Mouse (Mus musculus) hindbrain, embryonic 14.5 days (tissue): ENCODE data around the gene Fam126a. TPM values are rescaled to one million over a fixed set of nuclear protein-coding genes. Genes with fewer than 3 reads are reported as not detected.

ENCODE experiments used
- ATAC-seq: fragments of 200-750 bp; cut with Nextera tagmentation; 2 replicates; pipeline ENCODE4 v1.8.0; 2017; ENCODE audit warnings: moderate number of reproducible peaks, mild to moderate bottlenecking, moderate TSS enrichment, moderate library complexity; ENCODE audit not compliant: low FRiP score
- DNase-seq: peaks from one replicate; pipeline ENCODE4 v3.0.0-alpha.2; 2015; ENCODE audit warnings: low spot score
- H3K27ac ChIP-seq: fragments of 300-500 bp; sonication (generic); 2 replicates; pipeline ENCODE4 v1.5.1; 2014; ENCODE audit warnings: mild to moderate bottlenecking, moderate library complexity
- H3K27me3 ChIP-seq: fragments of 300-500 bp; sonication (generic); 2 replicates; pipeline ENCODE4 v1.6.1; 2014; ENCODE audit warnings: mild to moderate bottlenecking, low read length, mixed read lengths; ENCODE audit not compliant: control insufficient read depth, insufficient read depth
- H3K36me3 ChIP-seq: fragments of 300-500 bp; sonication (generic); replicated peaks from 2 replicates; pipeline ENCODE4 v1.6.1; 2014; ENCODE audit not compliant: control insufficient read depth, insufficient read depth
- H3K4me1 ChIP-seq: fragments of 300-500 bp; sonication (generic); replicated peaks from 2 replicates; pipeline ENCODE4 v1.6.1; 2014; ENCODE audit warnings: antibody characterized with exemption, low read length, mixed read lengths; ENCODE audit not compliant: control insufficient read depth, insufficient read depth
- H3K4me2 ChIP-seq: fragments of 300-500 bp; sonication (generic); replicated peaks from 2 replicates; pipeline ENCODE4 v1.6.1; 2014; ENCODE audit warnings: mild to moderate bottlenecking, moderate library complexity
- H3K4me3 ChIP-seq: fragments of 300-500 bp; sonication (generic); replicated peaks from 2 replicates; pipeline ENCODE4 v1.5.1; 2014; ENCODE audit warnings: mild to moderate bottlenecking, low read length
- H3K9ac ChIP-seq: fragments of 300-500 bp; sonication (generic); 2 replicates; pipeline ENCODE4 v1.6.1; 2014
- H3K9me3 ChIP-seq: fragments of 300-500 bp; sonication (generic); 2 replicates; pipeline ENCODE4 v1.6.1; 2016; ENCODE audit warnings: low read length; ENCODE audit not compliant: control insufficient read depth
- WGBS: fragments of 180-500 bp; shearing (Covaris S2); extraction: QIAGEN DNeasy Blood & Tissue Kit; methylation state at CpG from one replicate; pipeline ENCODE4 v1.1.7; 2014; 5-methylcytosine and 5-hydroxymethylcytosine counted together
- polyA plus RNA-seq: library from polyadenylated mRNA; unstranded; fragments of >200 nt; fragmentation: Nextera tagmentation; extraction: Ambion mirVana; gene quantifications from 2 replicates; pipeline ENCODE4 v1.2.1, GENCODE M21; 2014

The Fam126a gene
- 37.9 and 41.8 TPM in 2 replicates for polyA plus RNA-seq

DNA sequence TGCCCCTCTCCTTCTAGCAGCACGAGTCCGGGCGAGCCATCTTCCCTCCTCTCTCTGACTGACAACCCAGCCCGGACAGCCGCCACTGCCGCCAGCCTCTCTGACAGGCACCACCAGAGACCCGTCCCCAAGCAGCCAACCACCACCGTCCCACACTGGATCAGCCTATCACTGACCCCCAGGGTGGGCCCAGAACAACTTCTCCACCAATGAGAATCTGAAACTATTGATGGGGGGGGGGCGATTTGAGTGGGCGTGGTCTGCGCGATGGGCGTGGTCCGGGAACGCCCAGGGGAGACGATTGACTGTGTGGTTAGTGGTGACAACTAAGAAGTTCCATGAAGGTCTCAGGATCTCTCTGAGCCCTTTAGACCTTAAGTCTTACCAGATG is at the start of gene Fam126a:
Fam126a (minus strand) TSS at position 112 of the 391 bp plus-strand sequence.
- WGBS, result 0% methylated on average over 16 of the region's 16 CpGs
- Histone ChIP-seq H3K4me1 (peaks cover 19% of the 10 kb centered on the region), H3K27ac (peak within 1 kb of the TSS; percentile 77), H3K4me3 (peak within 1 kb of the TSS; percentile 94), H3K4me2 (peak within 1 kb of the TSS; percentile 87), H3K27me3 (no peaks in the 10 kb centered on the region), H3K9me3 (no peaks in the 10 kb centered on the region), H3K36me3 (no peaks in the 10 kb centered on the region), H3K9ac (peak within 1 kb of the TSS; percentile 91)
- DNase-seq (peak; percentile 88), ATAC-seq (peak; percentile 100)

DNA sequence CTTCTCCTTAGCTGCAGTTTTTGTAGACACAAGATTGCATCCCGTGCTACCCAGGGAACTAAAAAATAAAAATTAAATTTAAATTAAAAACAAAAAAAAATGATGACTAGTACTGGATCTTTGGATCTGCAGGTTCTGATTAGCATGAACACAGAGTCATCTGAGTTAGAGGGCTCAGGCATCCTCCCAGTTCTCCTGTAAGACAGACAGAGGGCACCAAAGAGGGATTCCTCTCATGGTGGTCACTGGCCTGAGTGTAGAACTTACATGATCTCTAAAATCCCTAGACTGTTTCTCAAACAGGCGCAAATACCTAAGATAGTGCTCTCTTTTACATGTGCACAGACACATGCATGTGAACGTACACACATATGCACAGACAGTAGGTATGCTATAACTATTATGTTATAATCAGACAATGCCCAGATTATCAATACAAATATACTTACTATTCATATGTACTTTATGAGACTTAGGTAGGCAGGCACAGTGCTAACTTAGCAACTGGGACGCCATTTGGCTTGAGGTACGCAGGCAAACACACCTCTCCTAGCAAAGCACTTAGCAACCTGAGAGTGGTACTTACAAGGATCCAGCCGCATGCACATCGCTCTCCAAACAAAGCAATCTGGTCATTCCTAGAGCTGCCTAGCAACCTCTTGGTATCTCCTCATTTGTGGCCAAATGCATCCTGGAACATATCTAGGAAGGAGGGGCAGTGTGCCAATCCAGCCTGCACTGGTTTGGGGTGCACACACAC is 48.1 kb upstream of the Fam126a start:
- no peak overlapping the region for H3K9ac ChIP-seq
- 81% methylated on average over 7 of the region's 7 CpGs for WGBS
- ATAC-seq, result no peak

DNA sequence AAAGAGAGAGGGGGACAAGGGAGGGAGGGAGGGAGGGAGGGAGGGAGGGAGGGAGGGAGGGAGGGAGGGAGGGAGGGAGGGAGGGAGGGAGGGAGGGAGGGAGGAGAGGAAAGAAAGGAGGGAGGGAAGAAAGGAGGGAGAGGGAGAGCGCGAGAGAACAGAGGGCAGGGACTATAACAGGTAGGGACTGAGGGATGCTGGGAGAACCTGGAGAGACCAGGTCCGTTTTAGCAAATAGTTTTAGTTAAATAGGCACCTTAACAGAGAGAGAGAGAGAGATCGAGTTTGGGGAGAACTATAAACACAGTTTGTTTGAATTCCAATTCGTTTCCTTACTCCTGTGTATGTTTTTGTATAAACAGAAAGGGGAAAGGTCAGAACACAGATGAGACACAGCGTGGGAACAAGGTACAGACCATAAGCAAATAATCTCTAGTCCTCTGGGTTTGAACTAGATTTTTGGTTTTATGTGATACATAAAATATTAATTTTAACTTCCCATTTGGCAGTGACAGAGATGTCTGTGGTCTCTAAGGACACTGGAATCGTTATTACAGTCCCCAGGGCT is 47.3 kb upstream of the Fam126a start:
- no peaks in the 10 kb centered on the region for H3K9me3 ChIP-seq
- 0 out of 2 replicates have a peak overlapping the region, but pooled peaks have one; percentile 68 for H3K27ac ChIP-seq
- peaks cover 13% of the 10 kb centered on the region for H3K4me1 ChIP-seq
- WGBS, result 15% methylated on average over 7 of the region's 7 CpGs
- DNase-seq, result no peak
- 0 out of 2 replicates have a peak, but pooled peaks have one; percentile 5 for ATAC-seq
- H3K36me3 ChIP-seq, result no peaks in the 10 kb centered on the region
- peak overlapping the region; percentile 48 for H3K4me2 ChIP-seq
- H3K27me3 ChIP-seq, result no peaks in the 10 kb centered on the region
- H3K9ac ChIP-seq, result no peak overlapping the region
- H3K4me3 ChIP-seq, result no peak overlapping the region

More for the DNA sequence above, 48.1 kb upstream of the Fam126a start:
- Histone ChIP-seq H3K27ac (no peak overlapping the region), H3K4me2 (no peak overlapping the region), H3K36me3 (no peaks in the 10 kb centered on the region), H3K4me1 (peaks cover 13% of the 10 kb centered on the region), H3K27me3 (no peaks in the 10 kb centered on the region), H3K9me3 (no peaks in the 10 kb centered on the region), H3K4me3 (no peak overlapping the region)
- DNase-seq, result no peak

DNA sequence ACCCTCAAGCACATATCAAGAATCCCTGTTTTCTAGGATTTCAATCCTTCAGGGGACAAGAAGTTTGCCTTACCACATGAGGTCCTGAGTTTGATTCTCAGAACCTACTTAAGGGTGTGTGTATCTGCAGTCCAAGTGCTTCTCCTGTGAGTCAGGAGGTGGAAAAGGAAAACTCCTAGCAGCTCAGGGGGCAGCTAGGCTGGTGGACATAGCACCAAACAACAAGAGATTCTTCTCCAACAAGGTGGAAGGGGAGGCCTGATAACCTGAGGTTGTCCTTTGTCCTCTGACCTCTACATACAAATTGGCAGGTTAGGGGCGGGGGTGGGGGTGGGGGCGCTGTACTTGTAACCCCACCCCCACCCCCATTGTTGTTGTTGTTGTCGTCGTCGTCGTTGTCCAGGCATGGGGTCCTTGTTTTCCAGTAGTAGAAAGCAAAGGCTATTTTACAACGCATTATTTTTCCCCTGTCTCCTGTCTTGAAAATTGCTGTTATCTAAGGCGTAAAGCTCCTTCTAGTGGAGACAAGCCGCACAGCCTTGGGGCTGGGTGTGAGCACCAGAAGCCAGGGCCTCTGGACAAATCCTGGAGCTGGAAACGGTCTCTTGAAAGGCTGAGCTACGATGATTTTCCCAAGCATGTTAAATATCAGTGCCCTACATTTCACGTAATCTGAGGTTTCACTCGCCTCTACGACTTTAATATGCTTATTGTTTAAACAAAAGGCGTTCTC is 46.7 kb upstream of the Fam126a start:
- H3K27me3 ChIP-seq, result no peaks in the 10 kb centered on the region
- peak overlapping the region; percentile 48 for H3K4me2 ChIP-seq
- H3K4me3 ChIP-seq, result peak overlapping the region; percentile 17
- peaks cover 13% of the 10 kb centered on the region for H3K4me1 ChIP-seq
- ATAC-seq (peak; percentile 86; the same call in 1 of the 2 replicates), DNase-seq (peak; percentile 84)
- WGBS, result 1% methylated on average over 15 of the region's 15 CpGs
- no peaks in the 10 kb centered on the region for H3K9me3 ChIP-seq
- H3K9ac ChIP-seq, result peak overlapping the region; percentile 49; the same call in 1 of the 2 replicates
- H3K36me3 ChIP-seq, result no peaks in the 10 kb centered on the region
- H3K27ac ChIP-seq, result peak overlapping the region; percentile 68

DNA sequence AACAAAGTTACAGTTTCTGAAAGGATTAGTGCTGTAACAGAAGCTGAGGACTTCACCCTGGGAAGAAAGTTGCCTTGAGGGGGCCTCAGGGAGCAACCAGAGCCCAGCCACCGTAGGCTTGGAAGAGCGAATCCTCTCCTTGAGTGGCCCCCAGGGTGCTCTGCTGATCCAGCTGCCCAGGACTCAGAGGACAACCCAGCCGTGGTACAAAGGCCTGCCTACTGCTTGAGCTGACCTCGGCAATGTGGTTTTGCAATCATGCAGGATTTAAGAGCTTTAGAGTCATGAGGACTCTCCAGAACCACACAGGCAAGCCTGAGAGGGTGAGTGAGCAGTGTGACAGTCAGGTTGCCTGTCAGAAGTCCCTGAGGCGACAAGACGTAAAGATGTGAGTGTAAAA is 41.5 kb upstream of the Fam126a start:
- no peak for ATAC-seq
- no peak overlapping the region for H3K9ac ChIP-seq
- no peak overlapping the region for H3K4me2 ChIP-seq
- no peaks in the 10 kb centered on the region for H3K27me3 ChIP-seq
- H3K27ac ChIP-seq, result no peak overlapping the region
- H3K4me3 ChIP-seq, result no peak overlapping the region
- H3K9me3 ChIP-seq, result no peaks in the 10 kb centered on the region
- peaks cover 5% of the 10 kb centered on the region for H3K4me1 ChIP-seq
- DNase-seq, result no peak
- H3K36me3 ChIP-seq, result no peaks in the 10 kb centered on the region
- 72% methylated on average over 6 of the region's 6 CpGs for WGBS

DNA sequence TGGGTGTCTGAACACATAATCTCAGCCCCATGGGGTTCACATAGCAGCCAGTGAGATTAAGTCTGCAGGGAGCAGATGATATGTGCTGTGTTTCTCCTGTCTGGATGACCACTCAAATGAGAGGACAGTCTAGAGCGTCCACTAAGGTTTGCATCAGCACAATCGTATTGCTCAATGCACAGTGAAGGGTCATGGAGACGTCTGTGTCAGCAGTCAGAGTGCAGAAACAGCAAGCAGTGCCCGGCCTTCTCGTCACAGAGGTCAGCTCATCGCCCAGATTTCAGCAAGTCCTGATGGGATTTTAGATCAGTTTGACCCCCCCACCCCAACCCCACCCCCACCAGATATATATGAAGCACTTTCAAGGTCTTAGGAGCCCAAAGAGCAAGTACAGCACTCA is 38.5 kb upstream of the Fam126a start:
- Histone ChIP-seq H3K27me3 (no peaks in the 10 kb centered on the region), H3K4me3 (no peak overlapping the region), H3K27ac (no peak overlapping the region), H3K4me2 (no peak overlapping the region), H3K9me3 (no peaks in the 10 kb centered on the region), H3K36me3 (no peaks in the 10 kb centered on the region), H3K9ac (no peak overlapping the region), H3K4me1 (no peaks in the 10 kb centered on the region)
- ATAC-seq (no peak), DNase-seq (no peak)
- 84% methylated on average over 6 of the region's 6 CpGs for WGBS

DNA sequence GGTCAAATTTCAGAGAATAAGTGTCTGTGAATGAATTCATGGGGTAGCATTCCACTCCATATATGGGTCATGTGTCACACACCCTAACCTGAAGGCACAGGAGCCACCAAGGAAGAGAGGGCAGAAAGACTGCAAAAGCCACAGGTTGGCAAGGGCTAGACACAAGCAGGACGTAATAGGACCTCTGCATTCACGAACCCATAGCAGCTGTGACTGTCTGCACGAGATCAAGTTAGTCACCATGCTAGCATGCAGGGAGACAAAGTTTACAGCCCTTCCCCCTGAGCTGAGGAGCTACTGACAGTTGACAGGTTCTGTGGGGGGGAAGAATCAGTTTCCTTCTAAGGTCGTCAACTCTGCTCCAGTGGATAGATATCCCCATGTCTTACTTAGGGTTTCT is 33.1 kb upstream of the Fam126a start:
- Histone ChIP-seq H3K4me1 (no peaks in the 10 kb centered on the region), H3K27ac (no peak overlapping the region), H3K36me3 (no peaks in the 10 kb centered on the region), H3K4me2 (no peak overlapping the region), H3K9me3 (no peaks in the 10 kb centered on the region), H3K27me3 (no peaks in the 10 kb centered on the region), H3K9ac (no peak overlapping the region), H3K4me3 (no peak overlapping the region)
- WGBS, result 86% methylated on average over 4 of the region's 4 CpGs
- ATAC-seq (no peak), DNase-seq (no peak)

DNA sequence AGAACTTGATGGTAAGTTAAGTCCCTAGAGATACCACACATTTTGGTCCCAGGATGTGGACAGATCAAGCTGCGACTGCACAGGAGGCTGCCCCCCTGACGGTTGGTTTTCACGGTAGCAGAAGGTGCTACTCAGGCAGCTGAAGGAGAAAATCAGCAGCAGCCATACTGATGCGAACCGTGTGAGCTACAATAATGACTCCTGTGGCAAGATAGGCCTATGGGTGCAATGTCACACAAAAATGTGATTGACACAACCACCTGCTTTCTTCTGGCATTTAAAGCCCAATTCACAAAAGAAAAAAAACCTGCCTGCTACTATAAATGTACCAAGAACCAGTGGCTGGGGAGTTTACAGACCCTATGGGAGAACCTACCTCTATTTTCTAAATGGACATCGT is 32.5 kb upstream of the Fam126a start:
- H3K4me2 ChIP-seq, result no peak overlapping the region
- ATAC-seq (no peak), DNase-seq (no peak)
- H3K4me3 ChIP-seq, result no peak overlapping the region
- no peaks in the 10 kb centered on the region for H3K27me3 ChIP-seq
- WGBS, result 89% methylated on average over 6 of the region's 6 CpGs
- H3K4me1 ChIP-seq, result no peaks in the 10 kb centered on the region
- no peaks in the 10 kb centered on the region for H3K9me3 ChIP-seq
- no peak overlapping the region for H3K9ac ChIP-seq
- no peaks in the 10 kb centered on the region for H3K36me3 ChIP-seq
- H3K27ac ChIP-seq, result no peak overlapping the region

DNA sequence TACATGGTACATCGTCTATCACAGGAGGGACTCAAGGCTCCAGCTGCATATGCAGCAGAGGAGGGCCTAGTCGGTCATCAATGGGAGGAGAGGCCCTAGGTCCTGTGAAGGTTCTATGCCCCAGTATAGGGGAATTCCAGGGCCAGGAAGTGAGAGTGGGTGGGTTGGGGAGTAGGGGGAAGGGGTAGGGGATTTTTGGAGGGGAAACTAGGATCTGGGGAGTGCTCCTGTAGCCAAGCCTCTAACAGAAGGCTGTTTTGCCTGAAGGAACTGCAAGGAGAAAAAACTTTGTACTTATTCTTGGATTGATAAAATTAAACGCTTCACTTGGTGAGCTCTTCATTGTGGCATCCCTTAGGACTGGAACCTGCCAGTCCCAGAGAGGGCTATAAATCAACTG is 30.5 kb upstream of the Fam126a start:
- Histone ChIP-seq H3K27me3 (no peaks in the 10 kb centered on the region), H3K9ac (no peak overlapping the region), H3K27ac (no peak overlapping the region), H3K36me3 (no peaks in the 10 kb centered on the region), H3K4me2 (no peak overlapping the region), H3K4me3 (no peak overlapping the region), H3K4me1 (no peaks in the 10 kb centered on the region), H3K9me3 (peaks cover 5% of the 10 kb centered on the region; the same call in 1 of the 2 replicates)
- no peak for DNase-seq
- no peak for ATAC-seq
- WGBS, result 66% methylated on average over 3 of the region's 3 CpGs
